Mouse (Mus musculus) neural tube, embryonic 13.5 days (tissue): ENCODE results near the gene Figla. TPM values are rescaled to one million over a fixed set of nuclear protein-coding genes. Genes with fewer than 3 reads are reported as not detected.
A peak's percentile ranks its signal among the peaks of the same experiment; 100 is the strongest.
"Not testable (repeated sequence)": the region's sequence is repeated elsewhere in the genome, so short reads cannot be mapped to it uniquely, and the experiment has no call there.

Source experiments
- ATAC-seq: fragments of 200-750 bp; cut with Nextera tagmentation; 2 replicates; pipeline ENCODE4 v1.8.0; 2017; ENCODE audit warnings: low read depth, mild to moderate bottlenecking, moderate TSS enrichment, moderate library complexity
- H3K27ac ChIP-seq: fragments of 300-500 bp; sonication (generic); replicated peaks from 2 replicates; pipeline ENCODE4 v1.5.1; 2015; ENCODE audit warnings: moderate library complexity, mild to moderate bottlenecking, inconsistent platforms
- H3K27me3 ChIP-seq: fragments of 300-500 bp; sonication (generic); 2 replicates; pipeline ENCODE4 v1.6.1; 2015; ENCODE audit warnings: mild to moderate bottlenecking, inconsistent platforms
- H3K36me3 ChIP-seq: fragments of 300-500 bp; sonication (generic); 2 replicates; pipeline ENCODE4 v1.6.1; 2015; ENCODE audit warnings: mild to moderate bottlenecking, inconsistent platforms
- H3K4me1 ChIP-seq: fragments of 300-500 bp; sonication (generic); replicated peaks from 2 replicates; pipeline ENCODE4 v1.6.1; 2015; ENCODE audit warnings: inconsistent platforms
- H3K4me2 ChIP-seq: fragments of 300-500 bp; sonication (generic); 2 replicates; pipeline ENCODE4 v1.6.1; 2015; ENCODE audit warnings: inconsistent platforms, mild to moderate bottlenecking, moderate library complexity
- H3K4me3 ChIP-seq: fragments of 300-500 bp; sonication (generic); 2 replicates; pipeline ENCODE4 v1.5.1; 2015; ENCODE audit warnings: mild to moderate bottlenecking, inconsistent platforms
- H3K9ac ChIP-seq: fragments of 300-500 bp; sonication (generic); 2 replicates; pipeline ENCODE4 v1.6.1; 2015; ENCODE audit warnings: moderate library complexity, mild to moderate bottlenecking, inconsistent platforms
- H3K9me3 ChIP-seq: fragments of 300-500 bp; sonication (generic); 2 replicates; pipeline ENCODE4 v1.6.1; 2016; ENCODE audit warnings: inconsistent platforms
- WGBS: fragments of 180-500 bp; shearing (Covaris S2); methylation state at CpG from one replicate; pipeline ENCODE4 v1.1.7; 2015; 5-methylcytosine and 5-hydroxymethylcytosine counted together
- polyA plus RNA-seq: library from polyadenylated mRNA; unstranded; fragments of >200 nt; fragmentation: Nextera tagmentation; extraction: Ambion mirVana; gene quantifications from 2 replicates; pipeline ENCODE4 v1.2.1, GENCODE M21; 2015

The Figla gene
- polyA plus RNA-seq, 1 experiment from 2014 or later = not detected

DNA sequence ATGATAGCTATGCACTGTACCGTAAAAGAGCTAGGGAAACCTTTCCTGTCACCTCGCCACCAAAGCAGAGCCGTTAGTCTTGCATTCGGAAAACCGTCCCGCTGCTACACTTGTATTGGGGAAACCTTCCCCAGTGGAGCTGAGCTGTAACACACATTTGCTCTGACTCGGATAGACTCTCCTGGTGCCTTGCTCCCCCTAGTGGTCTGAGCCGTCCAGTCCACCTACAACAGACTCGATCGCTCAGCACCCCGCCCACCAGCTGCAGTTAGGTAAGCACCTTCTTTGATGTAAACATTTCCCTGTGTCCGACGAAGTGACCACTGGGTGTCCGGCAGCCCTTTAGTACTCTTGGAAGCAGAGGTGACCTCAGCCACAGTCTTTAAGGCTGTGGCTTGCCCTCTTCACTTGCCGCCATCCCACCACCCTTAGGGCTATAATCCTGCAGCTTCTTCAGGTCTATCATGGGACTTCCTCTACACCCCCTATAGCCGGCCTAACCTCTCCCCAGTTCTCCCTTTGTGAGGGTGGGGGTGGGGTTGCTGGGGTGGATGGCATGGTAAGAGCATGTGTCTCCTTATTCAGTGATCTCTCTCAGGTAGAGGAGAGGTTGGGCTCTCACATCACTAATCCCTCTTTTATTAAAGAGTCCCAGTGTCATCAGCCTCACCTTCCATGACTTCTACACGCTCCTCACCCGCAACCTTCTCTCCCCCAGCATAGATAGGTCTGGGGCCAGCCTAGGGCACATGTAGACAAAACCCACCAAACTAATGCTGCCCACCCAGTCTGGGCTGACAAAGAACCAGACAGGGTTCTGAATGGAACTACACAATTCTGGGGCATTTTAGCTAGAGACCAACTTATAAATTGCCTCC lies 11.5 kb upstream of the Figla start:
- peak overlapping the region; percentile 50 for H3K4me2 ChIP-seq
- H3K9ac ChIP-seq = peak overlapping the region; percentile 53; the same call in 1 of the 2 replicates
- peaks cover 7% of the 10 kb centered on the region for H3K4me1 ChIP-seq
- ATAC-seq = peak; percentile 96
- H3K36me3 ChIP-seq = no peaks in the 10 kb centered on the region
- no peaks in the 10 kb centered on the region for H3K27me3 ChIP-seq
- 0 out of 2 replicates have a peak, but pooled peaks cover 3% of the 10 kb centered on the region for H3K9me3 ChIP-seq
- no peak overlapping the region for H3K4me3 ChIP-seq
- 14% methylated on average over 18 of the region's 18 CpGs for WGBS
- H3K27ac ChIP-seq = no peak overlapping the region

GRCm38 (mm10) chr6:86009980-86010379 lies 6.0 kb upstream of the Figla start:
- WGBS = 37% methylated on average over 4 of the region's 4 CpGs
- Histone ChIP-seq H3K9me3 (no peaks in the 10 kb centered on the region), H3K36me3 (no peaks in the 10 kb centered on the region), H3K4me3 (no peak overlapping the region), H3K4me2 (no peak overlapping the region), H3K27ac (no peak overlapping the region), H3K4me1 (no peaks in the 10 kb centered on the region), H3K27me3 (no peaks in the 10 kb centered on the region), H3K9ac (no peak overlapping the region)
- ATAC-seq = peak; percentile 53; the same call in 1 of the 2 replicates

DNA sequence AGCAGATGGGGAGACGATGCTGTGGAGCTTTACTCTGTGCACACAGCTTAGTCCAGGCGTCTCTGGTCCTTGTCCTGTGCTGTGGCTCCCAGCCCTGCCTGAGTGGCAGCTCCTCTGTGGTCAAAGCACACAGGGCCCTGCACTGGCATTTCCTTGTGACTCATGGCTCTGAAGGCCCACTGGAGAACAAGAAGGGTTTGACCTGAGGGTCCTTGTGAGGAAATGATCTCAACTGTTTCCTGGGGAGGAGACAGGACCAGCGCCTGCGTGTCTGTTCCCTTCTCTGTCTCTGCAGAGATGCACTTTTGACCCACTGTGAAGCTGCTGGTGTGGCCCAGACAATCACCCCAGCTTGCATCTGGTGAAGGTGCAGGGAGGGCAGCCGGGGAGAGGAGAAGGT lies 1.2 kb upstream of the Figla start:
- H3K4me2 ChIP-seq, H3K9me3 ChIP-seq, ATAC-seq, H3K27ac ChIP-seq, H3K36me3 ChIP-seq, H3K27me3 ChIP-seq, H3K9ac ChIP-seq, H3K4me3 ChIP-seq, H3K4me1 ChIP-seq: not testable (repeated sequence)
- 80% methylated on average over 5 of the region's 5 CpGs for WGBS

DNA sequence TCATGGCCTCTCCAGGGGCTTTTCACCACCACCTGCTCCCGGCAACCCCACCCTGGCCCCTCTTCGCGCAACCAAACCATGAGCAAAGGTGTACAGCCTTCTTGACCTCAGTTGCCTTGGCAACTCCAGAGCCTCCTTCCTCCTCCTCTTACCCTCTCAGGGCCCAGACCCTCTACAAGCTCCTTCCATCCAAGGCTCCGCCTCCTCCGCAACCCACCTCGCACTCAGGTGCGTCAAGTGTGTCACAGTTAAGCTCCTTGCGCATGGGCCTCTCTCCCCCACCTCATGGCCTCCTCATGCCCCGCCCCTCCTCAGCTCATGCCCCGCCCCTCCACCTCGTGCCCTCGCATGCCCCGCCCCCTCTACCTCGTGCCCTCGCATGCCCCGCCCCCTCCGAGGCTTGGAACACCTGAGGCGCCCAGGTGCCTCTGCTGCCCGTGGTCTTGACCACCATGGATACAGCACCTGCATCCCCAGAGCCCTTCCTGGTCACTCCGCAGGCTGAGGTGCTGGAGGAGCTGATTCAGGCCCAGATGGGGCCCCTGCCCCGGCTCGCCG lies 901 bp downstream of the Figla start:
- 81% methylated on average over 23 of the region's 23 CpGs for WGBS
- Histone ChIP-seq H3K4me1 (no peaks in the 10 kb centered on the region), H3K4me2 (no peak overlapping the region), H3K9ac (no peak overlapping the region), H3K4me3 (no peak overlapping the region), H3K27ac (no peak overlapping the region), H3K36me3 (no peaks in the 10 kb centered on the region), H3K27me3 (no peaks in the 10 kb centered on the region), H3K9me3 (0 out of 2 replicates have a peak, but pooled peaks cover 4% of the 10 kb centered on the region)
- no peak for ATAC-seq

- Histone ChIP-seq H3K9me3 (0 out of 2 replicates have a peak, but pooled peaks cover 4% of the 10 kb centered on the region), H3K4me2 (no peak overlapping the region), H3K9ac (no peak overlapping the region), H3K27ac (no peak overlapping the region), H3K27me3 (no peaks in the 10 kb centered on the region), H3K4me1 (no peaks in the 10 kb centered on the region), H3K36me3 (no peaks in the 10 kb centered on the region), H3K4me3 (no peak overlapping the region)
- WGBS = 53% methylated on average over 4 of the region's 4 CpGs
- ATAC-seq = no peak
These were observed 3.7 kb downstream of the Figla start for GRCm38 (mm10) chr6:86019415-86020237.

- Histone ChIP-seq H3K36me3 (no peaks in the 10 kb centered on the region), H3K4me1 (no peaks in the 10 kb centered on the region), H3K9ac (no peak overlapping the region), H3K4me2 (no peak overlapping the region), H3K9me3 (0 out of 2 replicates have a peak, but pooled peaks cover 4% of the 10 kb centered on the region), H3K27me3 (no peaks in the 10 kb centered on the region), H3K4me3 (no peak overlapping the region), H3K27ac (no peak overlapping the region)
- 31% methylated on average over 3 of the region's 3 CpGs for WGBS
- ATAC-seq = no peak
These were observed 5.0 kb downstream of the Figla start for GRCm38 (mm10) chr6:86020948-86021347.

GRCm38 (mm10) chr6:86026632-86027292 lies 10.8 kb downstream of the Figla start:
- no peak overlapping the region for H3K4me3 ChIP-seq
- peaks cover 33% of the 10 kb centered on the region for H3K4me1 ChIP-seq
- H3K27ac ChIP-seq = no peak overlapping the region
- 91% methylated on average over 8 of the region's 8 CpGs for WGBS
- H3K9me3 ChIP-seq = no peaks in the 10 kb centered on the region
- H3K4me2 ChIP-seq = no peak overlapping the region
- no peak overlapping the region for H3K9ac ChIP-seq
- H3K27me3 ChIP-seq = no peaks in the 10 kb centered on the region
- H3K36me3 ChIP-seq = no peaks in the 10 kb centered on the region
- no peak for ATAC-seq

DNA sequence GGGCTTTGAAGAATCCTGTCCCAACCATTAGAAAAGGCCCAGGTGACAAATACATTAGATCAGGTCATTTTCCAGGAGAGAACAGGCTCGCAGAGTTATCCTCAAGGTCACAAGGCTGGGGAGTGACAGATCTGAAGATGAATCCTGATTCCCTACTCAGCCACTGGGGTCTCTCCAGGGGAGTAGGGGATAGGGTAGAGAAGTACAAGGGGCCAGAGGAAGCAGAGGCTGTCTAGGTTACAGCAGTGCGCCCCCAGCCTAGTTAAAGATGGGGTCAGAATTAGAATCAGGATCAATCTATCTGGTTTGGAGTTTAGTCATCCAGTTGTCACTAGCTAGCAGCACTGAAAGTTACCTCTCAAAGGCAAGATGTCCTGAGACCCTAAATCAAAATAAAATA lies 12.2 kb downstream of the Figla start:
- peaks cover 46% of the 10 kb centered on the region for H3K4me1 ChIP-seq
- WGBS = 48% methylated on average over 2 of the region's 2 CpGs
- no peaks in the 10 kb centered on the region for H3K27me3 ChIP-seq
- no peaks in the 10 kb centered on the region for H3K36me3 ChIP-seq
- ATAC-seq = peak; percentile 52; the same call in 1 of the 2 replicates
- H3K9me3 ChIP-seq = no peaks in the 10 kb centered on the region
- H3K9ac ChIP-seq = peak overlapping the region; percentile 92
- peak overlapping the region; percentile 97 for H3K27ac ChIP-seq
- H3K4me3 ChIP-seq = peak overlapping the region; percentile 80
- H3K4me2 ChIP-seq = peak overlapping the region; percentile 73

DNA sequence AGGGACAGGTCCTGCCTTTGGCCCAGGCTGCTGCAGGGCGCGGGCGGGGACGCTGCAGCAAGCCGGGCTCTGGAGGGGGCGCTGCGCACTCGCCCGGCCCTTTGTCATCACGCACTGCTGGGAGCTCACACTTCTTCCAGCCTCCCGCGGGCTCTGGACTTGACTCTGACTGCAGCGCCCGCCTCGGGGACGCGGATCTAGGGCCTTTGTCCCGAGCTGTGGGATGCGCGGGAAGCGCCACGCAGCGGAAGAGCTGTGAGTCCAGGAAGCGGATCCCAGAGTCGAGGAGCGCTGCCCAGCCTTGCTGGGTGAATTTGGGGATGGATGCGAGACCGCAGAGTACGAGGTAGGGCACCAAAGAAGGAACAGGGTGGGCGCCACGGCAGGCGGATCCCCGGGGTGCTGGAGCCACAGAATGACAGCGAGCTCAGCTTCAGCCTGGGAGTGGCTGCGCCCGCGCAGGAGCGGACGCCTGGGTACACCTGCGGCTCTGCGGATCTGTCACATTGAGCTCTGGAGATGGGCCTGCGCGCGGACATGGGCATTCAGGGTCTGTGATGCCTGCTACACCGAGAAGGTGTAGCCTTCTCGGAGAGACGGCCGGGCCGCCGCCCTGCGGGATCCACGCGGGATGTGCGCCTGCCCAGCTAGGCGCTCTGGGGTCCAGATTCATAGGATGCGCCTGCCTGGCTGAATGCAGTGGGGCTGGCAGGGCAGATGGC lies 12.8 kb downstream of the Figla start, which contains the start of gene Add2:
Gene Add2, plus strand, starts transcription at position 81 of the 722 bp plus-strand sequence.
- Histone ChIP-seq H3K9ac (peak within 1 kb of the TSS; percentile 92), H3K36me3 (no peaks in the 10 kb centered on the region), H3K4me2 (peak within 1 kb of the TSS; percentile 73), H3K27ac (peak within 1 kb of the TSS; percentile 97), H3K4me1 (peaks cover 51% of the 10 kb centered on the region), H3K27me3 (no peaks in the 10 kb centered on the region), H3K4me3 (peak within 1 kb of the TSS; percentile 80), H3K9me3 (no peaks in the 10 kb centered on the region)
- peak; percentile 92 for ATAC-seq
- WGBS = 1% methylated on average over 56 of the region's 56 CpGs

GRCm38 (mm10) chr6:86029323-86029713 lies 13.3 kb downstream of the Figla start:
- Histone ChIP-seq H3K9me3 (no peaks in the 10 kb centered on the region), H3K27ac (peak overlapping the region; percentile 97), H3K4me3 (peak overlapping the region; percentile 80), H3K27me3 (no peaks in the 10 kb centered on the region), H3K36me3 (no peaks in the 10 kb centered on the region), H3K9ac (peak overlapping the region; percentile 92), H3K4me1 (peaks cover 53% of the 10 kb centered on the region), H3K4me2 (peak overlapping the region; percentile 73)
- WGBS = 9% methylated on average over 6 of the region's 6 CpGs
- ATAC-seq = peak; percentile 33

- Histone ChIP-seq H3K27me3 (no peaks in the 10 kb centered on the region), H3K4me3 (peak overlapping the region; percentile 80), H3K9me3 (no peaks in the 10 kb centered on the region), H3K9ac (peak overlapping the region; percentile 92), H3K36me3 (no peaks in the 10 kb centered on the region), H3K4me2 (peak overlapping the region; percentile 73), H3K4me1 (peaks cover 53% of the 10 kb centered on the region), H3K27ac (no peak overlapping the region)
- 73% methylated on average over 2 of the region's 2 CpGs for WGBS
- ATAC-seq = no peak
These were observed 15.6 kb downstream of the Figla start for GRCm38 (mm10) chr6:86031527-86031926.
